ENCODE assay signal across 19 mouse cellular contexts in the genomic region with DNA sequence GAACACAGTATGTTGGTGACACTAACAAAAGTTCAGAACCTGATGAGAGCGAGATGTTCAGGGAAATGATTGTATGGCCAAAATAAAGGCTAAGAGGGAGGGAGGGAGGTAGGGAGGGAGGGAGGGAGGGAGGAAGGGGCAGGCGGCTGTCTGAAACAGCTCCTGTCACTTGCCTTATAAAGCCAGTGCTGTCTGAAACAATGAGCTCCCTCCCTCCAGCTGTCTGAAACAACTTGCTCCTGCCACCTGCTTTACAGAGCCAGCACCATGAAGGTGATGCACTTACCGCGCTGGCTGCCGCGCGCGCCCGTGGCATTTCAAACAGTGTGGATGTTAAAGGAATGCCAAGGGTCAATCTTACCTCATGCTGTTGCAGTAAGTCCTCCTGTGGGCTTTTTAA.
DNase-seq lines count a peak whose midpoint lies in the region; ATAC-seq lines count a peak whose summit lies in the region.
"Had no signal": no experiment of that assay in that cellular context is flagged by ENCODE, and none has a peak within 500 bp of the region (broad histone marks: within the 10 kb centered on the region; RNA-seq: fewer than 3 reads in every experiment).

No protein-coding gene starts in this region.

- no peak overlapping the region for H3K4me2 ChIP-seq in forebrain, embryonic 13.5 days
- H3K4me2 ChIP-seq in hindbrain, embryonic 15.5 days, result no peak overlapping the region
- H3K4me2 ChIP-seq in neural tube, embryonic 12.5 days (replicated peaks), result 0 out of 2 replicates have a peak overlapping the region, but pooled peaks have one; percentile 9
- H3K4me2 ChIP-seq in neural tube, embryonic 15.5 days, result no peak overlapping the region
- 0 out of 2 replicates have a peak overlapping the region, but pooled peaks have one; percentile 4 for H3K4me2 ChIP-seq in limb, embryonic 12.5 days
- H3K4me2 ChIP-seq: heart, embryonic 15.5 days; limb, embryonic 15.5 days had no signal

- no peak for DNase-seq in forebrain, embryonic 10.5 days (ENCODE audit: extremely low spot score, low spot score)
- no peak for DNase-seq in hindbrain, embryonic 10.5 days (ENCODE audit: low spot score)
- DNase-seq in gastrocnemius, postnatal 10 days, result no peak
- DNase-seq: adrenal gland, postnatal 10 days; cerebellum, adult 9-10 months; gastrocnemius, postnatal 36 days; kidney, adult 8-10 months; kidney, postnatal 25 days; lung, postnatal 4 days; right cerebral cortex, postnatal 25 days; thymus, postnatal 14 days had no signal

- H3K36me3 ChIP-seq in forebrain, embryonic 13.5 days (ENCODE audit: poor library complexity, severe bottlenecking), result no peaks in the 10 kb centered on the region
- no peaks in the 10 kb centered on the region for H3K36me3 ChIP-seq in forebrain, embryonic 10.5 days (replicated peaks)
- no peaks in the 10 kb centered on the region for H3K36me3 ChIP-seq in hindbrain, embryonic 15.5 days
- no peaks in the 10 kb centered on the region for H3K36me3 ChIP-seq in hindbrain, embryonic 10.5 days
- H3K36me3 ChIP-seq in neural tube, embryonic 12.5 days, result no peaks in the 10 kb centered on the region
- no peaks in the 10 kb centered on the region for H3K36me3 ChIP-seq in neural tube, embryonic 15.5 days
- no peaks in the 10 kb centered on the region for H3K36me3 ChIP-seq in limb, embryonic 12.5 days
- H3K36me3 ChIP-seq: heart, embryonic 15.5 days; limb, embryonic 15.5 days had no signal

- WGBS in forebrain, embryonic 13.5 days, result 10% methylated on average over 9 of the region's 9 CpGs
- WGBS in forebrain, embryonic 10.5 days, result 18% methylated on average over 9 of the region's 9 CpGs
- whole genome bisulfite sequencing in hindbrain, embryonic 15.5 days, result 20% methylated on average over 9 of the region's 9 CpGs
- 18% methylated on average over 9 of the region's 9 CpGs for WGBS in hindbrain, embryonic 10.5 days
- WGBS in neural tube, embryonic 12.5 days, result 9% methylated on average over 9 of the region's 9 CpGs
- WGBS in neural tube, embryonic 15.5 days, result 16% methylated on average over 9 of the region's 9 CpGs
- WGBS in limb, embryonic 12.5 days, result 20% methylated on average over 9 of the region's 9 CpGs

- no peak overlapping the region for H3K9ac ChIP-seq in forebrain, embryonic 13.5 days
- H3K9ac ChIP-seq in hindbrain, embryonic 15.5 days, result no peak overlapping the region
- no peak overlapping the region for H3K9ac ChIP-seq in neural tube, embryonic 12.5 days
- no peak overlapping the region; the same call in 1 of the 2 replicates for H3K9ac ChIP-seq in neural tube, embryonic 15.5 days (replicated peaks)
- H3K9ac ChIP-seq in limb, embryonic 12.5 days (replicated peaks), result no peak overlapping the region
- H3K9ac ChIP-seq: heart, embryonic 15.5 days; limb, embryonic 15.5 days had no signal

- 0 out of 2 replicates have a peak, but pooled peaks cover 5% of the 10 kb centered on the region for H3K27me3 ChIP-seq in forebrain, embryonic 13.5 days
- peaks cover 23% of the 10 kb centered on the region for H3K27me3 ChIP-seq in forebrain, embryonic 10.5 days (ENCODE audit: poor library complexity, severe bottlenecking)
- H3K27me3 ChIP-seq in hindbrain, embryonic 15.5 days, result no peaks in the 10 kb centered on the region
- peaks cover 3% of the 10 kb centered on the region; the same call in 1 of the 2 replicates for H3K27me3 ChIP-seq in hindbrain, embryonic 10.5 days (ENCODE audit: insufficient read depth, poor library complexity, severe bottlenecking)
- no peaks in the 10 kb centered on the region for H3K27me3 ChIP-seq in neural tube, embryonic 12.5 days (replicated peaks)
- H3K27me3 ChIP-seq in neural tube, embryonic 15.5 days (replicated peaks), result peaks cover 4% of the 10 kb centered on the region; the same call in 1 of the 2 replicates
- H3K27me3 ChIP-seq in limb, embryonic 12.5 days, result peaks cover 7% of the 10 kb centered on the region; the same call in 1 of the 2 replicates
- H3K27me3 ChIP-seq: limb, embryonic 15.5 days had no signal

- peak; percentile 33; the same call in 1 of the 2 replicates for ATAC-seq in forebrain, embryonic 13.5 days
- 0 out of 2 replicates have a peak, but pooled peaks have one; percentile 52 for ATAC-seq in hindbrain, embryonic 15.5 days (ENCODE audit: low FRiP score, low read depth)
- no peak for ATAC-seq in neural tube, embryonic 12.5 days (ENCODE audit: low FRiP score, low read depth)
- ATAC-seq in neural tube, embryonic 15.5 days (ENCODE audit: low FRiP score), result no peak
- ATAC-seq in limb, embryonic 12.5 days (ENCODE audit: insufficient number of reproducible peaks, insufficient read depth, low FRiP score, low TSS enrichment, low read depth), result no peak

- H3K9me3 ChIP-seq in forebrain, embryonic 13.5 days (replicated peaks), result no peaks in the 10 kb centered on the region
- H3K9me3 ChIP-seq in forebrain, embryonic 10.5 days, result no peaks in the 10 kb centered on the region
- no peaks in the 10 kb centered on the region for H3K9me3 ChIP-seq in hindbrain, embryonic 15.5 days
- no peaks in the 10 kb centered on the region for H3K9me3 ChIP-seq in hindbrain, embryonic 10.5 days
- no peaks in the 10 kb centered on the region for H3K9me3 ChIP-seq in neural tube, embryonic 12.5 days
- H3K9me3 ChIP-seq in neural tube, embryonic 15.5 days (replicated peaks), result no peaks in the 10 kb centered on the region
- no peaks in the 10 kb centered on the region for H3K9me3 ChIP-seq in limb, embryonic 12.5 days
- H3K9me3 ChIP-seq: heart, embryonic 15.5 days; limb, embryonic 15.5 days had no signal

- no peak overlapping the region for H3K27ac ChIP-seq in forebrain, embryonic 13.5 days
- no peak overlapping the region for H3K27ac ChIP-seq in forebrain, embryonic 10.5 days
- no peak overlapping the region for H3K27ac ChIP-seq in hindbrain, embryonic 15.5 days (replicated peaks)
- no peak overlapping the region for H3K27ac ChIP-seq in hindbrain, embryonic 10.5 days
- H3K27ac ChIP-seq in neural tube, embryonic 12.5 days, result no peak overlapping the region
- no peak overlapping the region for H3K27ac ChIP-seq in neural tube, embryonic 15.5 days (replicated peaks)
- no peak overlapping the region for H3K27ac ChIP-seq in limb, embryonic 12.5 days
- H3K27ac ChIP-seq: heart, embryonic 15.5 days; limb, embryonic 15.5 days; stomach, postnatal 0 days had no signal

- H3K4me1 ChIP-seq in forebrain, embryonic 13.5 days, result peaks cover 12% of the 10 kb centered on the region
- H3K4me1 ChIP-seq in forebrain, embryonic 10.5 days, result peaks cover 17% of the 10 kb centered on the region
- H3K4me1 ChIP-seq in hindbrain, embryonic 15.5 days (replicated peaks), result no peaks in the 10 kb centered on the region
- peaks cover 10% of the 10 kb centered on the region for H3K4me1 ChIP-seq in hindbrain, embryonic 10.5 days (replicated peaks)
- H3K4me1 ChIP-seq in neural tube, embryonic 12.5 days, result peaks cover 4% of the 10 kb centered on the region; the same call in 1 of the 2 replicates
- H3K4me1 ChIP-seq in neural tube, embryonic 15.5 days, result peaks cover 4% of the 10 kb centered on the region; the same call in 1 of the 2 replicates
- peaks cover 4% of the 10 kb centered on the region for H3K4me1 ChIP-seq in limb, embryonic 12.5 days (replicated peaks)
- H3K4me1 ChIP-seq: limb, embryonic 15.5 days had no signal

- H3K4me3 ChIP-seq in forebrain, embryonic 13.5 days, result no peak overlapping the region
- no peak overlapping the region for H3K4me3 ChIP-seq in forebrain, embryonic 10.5 days
- no peak overlapping the region for H3K4me3 ChIP-seq in hindbrain, embryonic 15.5 days
- H3K4me3 ChIP-seq in hindbrain, embryonic 10.5 days, result no peak overlapping the region
- H3K4me3 ChIP-seq in neural tube, embryonic 12.5 days, result no peak overlapping the region
- H3K4me3 ChIP-seq in neural tube, embryonic 15.5 days (replicated peaks), result no peak overlapping the region
- H3K4me3 ChIP-seq in limb, embryonic 12.5 days (replicated peaks), result no peak overlapping the region
- H3K4me3 ChIP-seq: heart, embryonic 15.5 days; limb, embryonic 15.5 days had no signal

Comparison
In these comparisons a context has a peak if more than half of its experiments do, and no peak if none do; other contexts are left out.
1. H3K4me2 ChIP-seq: peak in neural tube, embryonic 12.5 days (single experiment) and limb, embryonic 12.5 days (single experiment); none in forebrain, embryonic 13.5 days (single experiment), hindbrain, embryonic 15.5 days (single experiment) and neural tube, embryonic 15.5 days (single experiment).
2. ATAC-seq: peak in forebrain, embryonic 13.5 days (single experiment) and hindbrain, embryonic 15.5 days (single experiment); none in neural tube, embryonic 12.5 days (single experiment), neural tube, embryonic 15.5 days (single experiment) and limb, embryonic 12.5 days (single experiment).